Mouse (Mus musculus): ENCODE measurements around the gene Ube2d1.

The Ube2d1 gene

GRCm38 (mm10) chr10:71291179-71291661 lies 6.2 kb upstream of the Ube2d1 start:
- CTCF ChIA-PET: no interaction called here

GRCm38 (mm10) chr10:71284511-71285125 lies 444 bp downstream of the Ube2d1 start:
- CTCF ChIA-PET: no interaction called here

DNA sequence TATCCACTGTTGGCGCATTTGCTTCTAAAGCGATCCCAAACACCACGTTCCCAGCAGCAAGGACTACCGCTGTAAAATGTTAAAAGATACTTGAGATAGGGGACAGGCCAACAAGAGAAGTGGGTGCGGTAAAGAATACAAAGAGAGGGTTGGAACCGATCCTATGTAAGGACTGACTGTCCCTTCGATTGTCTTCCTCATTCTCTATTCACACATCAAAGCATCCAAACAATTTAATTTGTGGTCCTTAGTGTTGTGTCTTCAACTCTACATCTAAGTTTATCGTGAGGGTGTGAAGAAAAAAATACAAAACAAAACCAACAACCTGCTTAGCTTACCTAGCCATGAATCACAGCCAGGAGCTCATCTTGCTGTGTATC lies 941 bp downstream of the Ube2d1 start:
- CTCF ChIA-PET: no interaction called here

- CTCF ChIA-PET: no interaction called here
Measured at GRCm38 (mm10) chr10:71273008-71273739, 11.9 kb downstream of the Ube2d1 start.

DNA sequence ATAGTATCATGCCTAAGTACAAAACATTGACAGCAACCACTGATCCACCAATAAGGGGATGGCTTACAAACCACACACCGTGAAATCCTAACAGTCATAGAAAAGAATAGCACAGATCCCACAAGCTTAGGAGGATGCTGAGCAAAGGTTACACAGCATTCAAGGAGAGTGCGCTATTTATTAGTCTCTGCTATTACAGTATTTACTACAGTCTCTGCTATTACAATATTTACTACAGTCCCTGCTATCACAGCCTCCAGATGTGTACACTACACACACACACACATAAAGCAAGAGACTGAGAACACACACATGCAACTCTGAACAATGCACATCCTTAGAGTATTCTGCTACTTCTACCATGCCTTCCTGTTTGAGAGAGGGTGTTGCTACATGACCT lies 17.1 kb downstream of the Ube2d1 start:
- CTCF ChIA-PET: interaction anchor here (0.5 kb wide), 1 partner anchor 35 kb away, joined by 3 read pairs; no protein-coding TSS in a partner anchor

DNA sequence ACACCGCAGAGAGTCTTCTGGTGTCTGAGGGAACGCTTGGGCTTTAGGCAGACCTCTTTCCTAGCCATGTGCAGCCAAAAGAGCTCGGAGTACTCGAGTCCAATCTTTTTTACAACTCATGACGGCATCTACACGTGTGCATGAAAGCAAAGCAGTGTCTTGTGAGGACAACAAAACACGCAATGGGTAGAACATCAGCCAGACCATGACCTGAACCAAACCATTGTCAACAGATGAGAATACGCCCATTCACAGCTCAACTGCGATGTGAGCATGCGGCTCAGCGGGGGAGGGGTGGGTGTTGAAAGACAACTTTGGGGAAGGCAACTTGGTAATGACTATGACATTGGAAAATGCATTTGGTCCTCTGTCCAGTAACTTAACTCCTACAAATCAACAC lies 17.6 kb downstream of the Ube2d1 start:
- CTCF ChIA-PET: no interaction called here

GRCm38 (mm10) chr10:71265067-71265466 lies 20.0 kb downstream of the Ube2d1 start:
- CTCF ChIA-PET: no interaction called here

DNA sequence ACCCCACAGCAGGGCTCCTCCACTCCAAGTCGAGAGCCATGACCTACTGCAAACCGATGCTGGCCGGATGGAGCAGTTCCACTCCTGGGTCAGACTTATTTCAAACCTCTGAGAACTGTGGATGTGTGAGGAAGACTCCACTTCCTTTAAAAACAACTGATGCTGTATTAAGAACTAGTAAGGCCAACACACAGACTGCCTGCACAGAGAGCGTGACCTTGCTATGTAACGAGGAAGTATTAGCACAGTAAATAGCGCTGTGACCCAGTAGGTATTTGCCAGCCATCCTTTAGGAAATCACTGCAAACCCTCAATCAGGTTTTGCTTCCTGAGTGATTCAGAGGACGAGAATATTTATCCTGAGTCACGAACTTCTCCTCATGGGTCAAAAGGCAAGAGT lies 23.4 kb downstream of the Ube2d1 start:
- CTCF ChIA-PET: no interaction called here

GRCm38 (mm10) chr10:71258943-71259342 lies 26.1 kb downstream of the Ube2d1 start:
- CTCF ChIA-PET: interaction anchor here (0.8 kb wide), 1 partner anchor 12 kb away, joined by 3 read pairs; no protein-coding TSS in a partner anchor

- CTCF ChIA-PET: interaction anchor here (0.6 to 0.8 kb wide), 2 partner anchors 12 to 25 kb away, joined by 3 read pairs; no protein-coding TSS in a partner anchor
Measured at GRCm38 (mm10) chr10:71258516-71258915, 26.5 kb downstream of the Ube2d1 start.

DNA sequence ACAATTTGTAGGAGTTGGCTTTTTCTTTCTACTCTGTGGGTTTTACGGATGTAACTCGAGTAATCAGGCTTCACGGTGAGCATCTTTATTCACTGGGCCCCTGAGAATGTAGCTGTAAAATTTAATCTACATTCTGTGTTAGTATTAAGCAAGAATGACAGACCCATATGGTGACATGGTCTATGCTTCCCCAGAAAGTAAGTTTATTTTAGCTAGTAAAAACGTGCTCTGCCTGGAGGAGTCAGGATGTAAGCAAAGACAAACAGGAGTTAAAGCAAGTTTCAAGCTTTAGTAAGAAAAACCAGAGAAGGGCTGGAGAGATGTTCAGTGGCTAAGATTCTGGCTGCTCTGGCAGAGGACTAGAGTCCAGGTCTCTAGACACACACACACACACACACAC lies 31.9 kb downstream of the Ube2d1 start:
- CTCF ChIA-PET: no interaction called here

DNA sequence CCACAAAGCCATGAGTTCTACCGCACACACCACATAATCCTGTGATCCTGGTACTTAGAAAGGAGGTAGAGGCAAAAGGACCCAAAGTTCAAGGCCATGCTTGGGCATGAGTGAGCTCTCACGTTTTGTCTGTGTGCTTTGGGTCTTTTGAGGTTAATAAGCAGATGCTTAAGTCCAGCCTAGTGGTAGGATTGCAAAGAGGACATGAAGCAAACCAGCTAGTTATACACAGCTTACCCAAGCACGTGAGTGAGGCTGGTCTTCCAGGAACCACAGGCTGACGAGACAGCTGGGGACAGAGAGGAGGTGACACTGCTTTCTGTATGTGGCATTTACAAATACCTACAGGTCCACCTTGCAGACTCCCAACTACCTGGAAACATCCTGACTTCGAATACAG lies 32.6 kb downstream of the Ube2d1 start:
- CTCF ChIA-PET: no interaction called here

- CTCF ChIA-PET: no interaction called here
Measured at GRCm38 (mm10) chr10:71251846-71252245, 33.2 kb downstream of the Ube2d1 start.

- CTCF ChIA-PET: no interaction called here
Measured at GRCm38 (mm10) chr10:71251256-71251655, 33.8 kb downstream of the Ube2d1 start.

DNA sequence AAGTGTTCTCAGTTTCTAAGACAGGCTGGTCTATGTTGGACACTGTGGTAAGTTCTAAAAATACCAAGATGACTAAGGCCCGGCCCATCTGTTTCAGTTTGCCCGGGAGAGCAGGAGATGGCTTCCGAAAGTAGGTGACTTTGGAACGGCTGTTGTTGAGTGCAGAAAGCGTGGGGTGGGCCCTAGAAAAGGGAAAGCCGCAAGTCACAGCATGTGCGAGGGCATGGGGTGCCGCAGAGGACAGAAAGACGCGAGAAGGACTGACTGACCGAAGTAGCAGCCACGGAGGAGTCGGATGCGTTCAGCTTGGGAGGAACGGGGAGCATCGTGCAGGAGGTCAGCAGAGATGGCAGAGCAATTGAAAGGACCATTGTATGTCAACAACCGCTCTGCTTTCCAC lies 34.6 kb downstream of the Ube2d1 start:
- CTCF ChIA-PET: no interaction called here

DNA sequence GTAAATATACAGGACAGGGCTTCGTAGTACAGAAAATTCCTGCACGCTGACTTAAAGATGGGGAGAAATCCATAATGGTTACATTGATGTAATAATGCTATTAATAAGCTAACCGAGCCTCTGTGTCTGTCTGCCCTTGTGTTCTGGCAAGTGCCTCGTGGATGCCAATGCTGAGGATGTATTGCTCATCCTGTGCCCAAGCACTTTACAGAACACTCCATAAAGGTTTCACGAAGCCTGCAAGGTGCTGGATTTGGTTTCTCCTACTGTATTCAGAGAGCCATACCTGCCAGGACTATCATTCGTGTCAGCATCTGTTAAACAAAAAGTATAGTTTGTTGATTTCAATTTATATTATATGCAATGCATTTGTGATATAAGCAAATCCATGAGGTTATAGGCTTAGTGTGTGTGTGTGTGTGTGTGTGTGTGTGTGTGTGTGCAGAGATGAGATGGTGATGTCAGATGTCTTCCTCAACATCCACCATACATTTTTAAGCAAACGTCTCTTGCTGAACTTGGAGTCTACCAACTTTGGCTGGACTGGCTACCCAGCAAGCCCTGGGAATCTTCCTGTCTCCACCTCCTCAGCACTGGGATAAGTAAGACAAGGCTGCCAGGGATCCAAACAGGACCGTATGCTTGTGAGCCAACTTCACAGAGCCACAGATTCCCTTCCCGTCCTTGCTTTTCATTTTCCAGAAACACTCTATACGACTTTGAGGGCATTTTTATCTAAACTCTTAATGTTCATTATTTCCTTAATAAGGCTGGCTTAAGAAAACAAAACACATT lies 35.8 kb downstream of the Ube2d1 start:
- CTCF ChIA-PET: no interaction called here

DNA sequence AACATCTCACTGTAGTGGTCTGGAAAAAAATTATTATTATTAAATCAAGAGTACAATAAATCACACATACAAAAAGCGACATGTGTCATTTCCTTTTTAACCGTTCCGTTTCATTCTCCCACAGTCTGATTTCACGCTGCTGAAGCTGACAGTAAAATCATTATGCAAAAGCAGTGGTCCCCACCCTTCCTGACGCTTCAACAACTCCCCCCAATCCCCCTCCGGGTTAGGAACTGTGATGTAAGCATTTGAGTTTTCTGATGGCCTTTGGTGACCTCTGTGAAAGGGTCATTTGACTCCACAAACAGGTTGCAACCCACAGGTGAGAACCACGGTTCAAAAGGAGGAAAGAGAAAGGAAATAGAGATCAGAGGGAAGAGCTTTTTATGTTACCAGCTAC lies 38.1 kb downstream of the Ube2d1 start:
- CTCF ChIA-PET: interaction anchor here (1.0 kb wide), 2 partner anchors 12 to 22 kb away, joined by 3 read pairs; no protein-coding TSS in a partner anchor

DNA sequence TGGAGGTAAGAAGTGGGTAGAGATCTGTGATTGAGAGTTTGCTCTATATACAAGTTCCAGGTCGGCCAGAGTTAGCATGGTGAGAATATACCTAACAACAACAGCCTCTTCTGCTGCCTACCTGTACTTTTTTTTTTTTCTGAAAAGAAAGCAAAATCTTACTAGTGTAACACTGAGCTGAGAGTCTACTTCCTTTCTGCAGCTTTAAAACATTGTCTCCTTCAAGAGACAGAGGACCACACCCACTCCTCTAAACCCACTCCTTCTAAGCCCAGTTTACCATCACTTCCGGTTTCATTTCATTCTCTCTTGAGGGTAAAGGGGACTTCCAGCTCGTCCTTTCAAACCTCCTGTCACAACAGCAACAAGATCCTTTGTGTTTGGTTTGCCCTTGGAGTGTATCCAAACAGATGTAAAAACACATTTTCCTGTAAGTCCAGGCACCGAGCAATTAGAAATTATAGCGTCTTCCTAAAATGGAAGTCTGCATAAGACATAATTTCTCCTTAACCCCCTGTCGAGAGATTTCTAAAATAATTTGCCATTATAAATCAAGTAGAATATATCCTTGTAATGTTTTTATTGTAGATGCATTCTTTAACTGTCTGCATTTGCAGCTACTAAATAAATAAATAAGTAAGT lies 45.5 kb downstream of the Ube2d1 start:
- CTCF ChIA-PET: no interaction called here

DNA sequence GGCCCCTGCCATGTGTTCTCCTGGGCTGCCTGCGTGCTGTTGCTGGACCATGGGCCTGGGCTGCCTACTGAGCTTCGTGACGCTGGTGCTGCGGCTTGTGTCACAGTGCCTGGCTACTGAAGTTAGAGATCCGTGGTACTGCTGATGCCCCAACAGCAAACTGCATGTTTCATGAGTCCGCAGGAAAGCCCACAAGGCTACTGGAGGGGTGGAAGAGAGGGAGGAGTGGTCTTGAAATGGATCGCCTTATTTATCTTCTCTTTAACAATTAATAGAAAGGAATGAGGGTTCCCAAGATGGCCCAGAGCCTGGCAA lies 46.9 kb downstream of the Ube2d1 start, which contains the start of gene Tfam:
Gene Tfam, minus strand, starts transcription at position 41 of the 315 bp plus-strand sequence.
- CTCF ChIA-PET: no interaction called here

- CTCF ChIA-PET: no interaction called here
Measured at GRCm38 (mm10) chr10:71237516-71238239, 47.4 kb downstream of the Ube2d1 start.

DNA sequence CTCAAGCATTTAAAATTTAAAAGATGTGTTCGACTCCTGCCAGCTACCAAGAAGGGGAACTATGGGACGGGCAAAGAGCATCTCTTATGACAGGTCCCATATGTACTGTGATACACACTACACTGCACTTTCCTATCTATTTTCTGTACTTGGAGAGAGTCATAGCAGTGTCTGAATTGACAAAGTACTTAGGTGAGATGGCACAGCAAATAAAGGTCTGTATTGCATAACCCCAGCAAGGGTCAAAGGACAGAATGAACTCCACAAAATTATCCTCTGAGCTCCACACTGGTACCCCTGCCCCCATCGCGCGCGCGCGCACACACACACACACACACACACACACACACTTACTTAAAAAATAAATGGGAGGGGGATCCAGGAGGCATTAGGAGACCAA lies 51.0 kb downstream of the Ube2d1 start:
- CTCF ChIA-PET: no interaction called here
